Mouse (Mus musculus) heart, embryonic 15.5 days (tissue): ENCODE data around the gene Tcte2. TPM values are rescaled to one million over a fixed set of nuclear protein-coding genes. Genes with fewer than 3 reads are reported as not detected.

Source experiments
- ATAC-seq: fragments of 200-750 bp; cut with Nextera tagmentation; replicated peaks from 2 replicates; pipeline ENCODE4 v1.8.0; 2017; ENCODE audit warnings: low read depth, moderate TSS enrichment; ENCODE audit not compliant: insufficient number of reproducible peaks, insufficient read depth, low FRiP score
- H3K27ac ChIP-seq: fragments of 300-500 bp; sonication (generic); 2 replicates; pipeline ENCODE4 v1.5.1; 2015; ENCODE audit warnings: mild to moderate bottlenecking, inconsistent platforms
- H3K27me3 ChIP-seq: fragments of 300-500 bp; sonication (generic); 2 replicates; pipeline ENCODE4 v1.6.1; 2015; ENCODE audit warnings: inconsistent platforms
- H3K36me3 ChIP-seq: fragments of 300-500 bp; sonication (generic); 2 replicates; pipeline ENCODE4 v1.6.1; 2015; ENCODE audit warnings: mild to moderate bottlenecking, inconsistent platforms
- H3K4me1 ChIP-seq: fragments of 300-500 bp; sonication (generic); replicated peaks from 2 replicates; pipeline ENCODE4 v1.6.1; 2015; ENCODE audit warnings: inconsistent platforms
- H3K4me2 ChIP-seq: fragments of 300-500 bp; sonication (generic); 2 replicates; pipeline ENCODE4 v1.6.1; 2015; ENCODE audit warnings: inconsistent platforms, mild to moderate bottlenecking, moderate library complexity
- H3K4me3 ChIP-seq: fragments of 300-500 bp; sonication (generic); 2 replicates; pipeline ENCODE4 v1.5.1; 2015; ENCODE audit warnings: mild to moderate bottlenecking, inconsistent platforms
- H3K9ac ChIP-seq: fragments of 300-500 bp; sonication (generic); 2 replicates; pipeline ENCODE4 v1.6.1; 2015; ENCODE audit warnings: mild to moderate bottlenecking, inconsistent platforms
- H3K9me3 ChIP-seq: fragments of 300-500 bp; sonication (generic); replicated peaks from 2 replicates; pipeline ENCODE4 v1.6.1; 2016; ENCODE audit warnings: inconsistent platforms
- WGBS: fragments of 180-500 bp; shearing (Covaris S2); methylation state at CpG from one replicate; pipeline ENCODE4 v1.1.7; 2015; ENCODE audit warnings: mixed read lengths; 5-methylcytosine and 5-hydroxymethylcytosine counted together
- polyA plus RNA-seq: library from polyadenylated mRNA; unstranded; fragments of >200 nt; fragmentation: Nextera tagmentation; extraction: Ambion mirVana; gene quantifications from 2 replicates; pipeline ENCODE4 v1.2.1, GENCODE M21; 2015

Gene Tcte2
- polyA plus RNA-seq, 1 experiment from 2014 or later: 4.2 TPM

DNA sequence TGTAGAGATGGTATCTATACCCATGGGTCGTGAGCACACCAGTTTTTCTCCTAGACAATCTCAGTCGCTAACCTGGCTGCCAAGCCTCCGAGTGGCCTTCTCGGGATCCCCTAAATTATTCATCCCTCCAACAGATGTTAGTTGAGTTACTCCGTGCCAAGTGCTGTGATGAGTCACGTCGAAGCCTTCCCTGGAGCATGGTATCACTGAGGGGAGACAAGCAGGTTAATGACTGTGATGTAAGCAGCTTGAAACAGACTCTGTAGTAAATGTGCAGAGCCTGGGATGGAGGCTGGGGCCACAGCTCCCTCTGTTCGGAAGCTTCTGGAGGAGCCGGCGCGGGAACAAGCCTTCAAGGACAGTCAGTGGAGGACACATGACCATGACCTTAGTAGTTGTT is 44.2 kb downstream of the Tcte2 start:
- ATAC-seq: no peak
- H3K4me2 ChIP-seq: no peak overlapping the region

DNA sequence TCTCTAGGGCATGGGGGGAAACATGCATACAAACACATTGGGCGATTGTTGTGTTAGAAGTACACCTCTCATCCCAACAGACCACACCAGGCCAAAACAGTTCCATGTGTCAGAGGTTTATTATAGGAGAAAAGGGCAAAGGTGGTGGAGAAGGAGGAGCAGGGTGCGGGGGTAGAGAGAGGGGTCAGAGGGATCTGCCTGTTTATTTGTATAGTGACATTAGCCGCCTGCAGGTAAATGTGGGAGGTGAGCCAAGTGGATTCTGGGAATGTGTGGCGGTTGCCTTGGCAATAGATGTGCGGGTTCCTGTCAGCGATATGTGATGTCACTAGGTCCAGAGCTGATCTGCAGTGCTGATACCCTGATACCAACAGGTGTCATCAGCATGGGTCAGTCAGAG is 45.3 kb downstream of the Tcte2 start:
- Histone ChIP-seq H3K27ac (no peak overlapping the region), H3K4me3 (no peak overlapping the region), H3K9ac (no peak overlapping the region), H3K4me2 (no peak overlapping the region), H3K27me3 (no peaks in the 10 kb centered on the region), H3K9me3 (no peaks in the 10 kb centered on the region), H3K36me3 (no peaks in the 10 kb centered on the region), H3K4me1 (no peaks in the 10 kb centered on the region)
- 82% methylated on average over 6 of the region's 6 CpGs for WGBS
- ATAC-seq: no peak

More for the DNA sequence above, 44.2 kb downstream of the Tcte2 start:
- H3K27ac ChIP-seq: no peak overlapping the region
- H3K27me3 ChIP-seq: no peaks in the 10 kb centered on the region
- 70% methylated on average over 11 of the region's 11 CpGs for WGBS
- H3K4me3 ChIP-seq: no peak overlapping the region
- H3K4me1 ChIP-seq: no peaks in the 10 kb centered on the region
- no peak overlapping the region for H3K9ac ChIP-seq
- no peaks in the 10 kb centered on the region for H3K36me3 ChIP-seq
- no peaks in the 10 kb centered on the region for H3K9me3 ChIP-seq

DNA sequence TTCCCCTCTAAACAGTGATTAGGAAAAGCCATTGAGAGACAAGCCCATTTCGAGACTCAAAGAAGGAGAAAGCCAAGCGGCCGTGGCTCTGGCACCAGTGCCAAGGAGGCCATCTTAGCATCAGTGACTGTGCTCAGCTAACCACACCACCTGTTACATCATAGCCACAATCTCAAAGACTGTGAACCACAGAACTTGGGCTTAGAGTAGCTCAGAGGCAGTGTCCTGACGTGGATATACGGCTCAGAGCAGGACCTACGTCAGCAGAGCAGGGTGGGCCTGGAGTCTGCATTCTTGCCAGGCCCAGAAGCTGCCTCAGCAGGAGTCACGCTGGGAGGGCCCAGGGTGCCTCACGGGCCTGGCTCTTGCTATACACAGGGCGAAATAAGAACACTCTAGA is 46.1 kb downstream of the Tcte2 start:
- Histone ChIP-seq H3K9ac (no peak overlapping the region), H3K36me3 (no peaks in the 10 kb centered on the region), H3K27me3 (no peaks in the 10 kb centered on the region), H3K4me2 (no peak overlapping the region), H3K4me3 (no peak overlapping the region), H3K27ac (no peak overlapping the region), H3K4me1 (no peaks in the 10 kb centered on the region), H3K9me3 (no peaks in the 10 kb centered on the region)
- WGBS: 70% methylated on average over 9 of the region's 9 CpGs
- no peak for ATAC-seq

DNA sequence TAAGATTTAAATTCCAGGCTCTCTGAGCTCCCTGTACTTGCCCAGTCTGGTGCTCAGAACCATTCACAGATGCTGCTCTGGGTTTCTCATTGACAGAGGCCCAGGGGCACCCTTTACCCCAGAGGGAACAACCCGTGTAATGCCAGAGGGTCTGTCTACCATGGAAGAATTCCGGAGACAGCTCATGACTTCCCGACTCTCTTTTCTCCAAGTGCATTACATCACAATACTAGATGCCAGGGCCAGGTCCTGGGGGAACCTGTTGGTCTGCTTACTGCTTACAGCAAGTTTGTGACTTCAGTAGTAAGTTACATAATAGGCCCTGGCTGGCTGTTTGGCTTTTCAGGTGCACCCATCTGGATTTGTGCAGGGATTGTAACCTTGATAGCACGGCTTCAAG is 47.0 kb downstream of the Tcte2 start:
- WGBS: 60% methylated on average over 4 of the region's 4 CpGs

DNA sequence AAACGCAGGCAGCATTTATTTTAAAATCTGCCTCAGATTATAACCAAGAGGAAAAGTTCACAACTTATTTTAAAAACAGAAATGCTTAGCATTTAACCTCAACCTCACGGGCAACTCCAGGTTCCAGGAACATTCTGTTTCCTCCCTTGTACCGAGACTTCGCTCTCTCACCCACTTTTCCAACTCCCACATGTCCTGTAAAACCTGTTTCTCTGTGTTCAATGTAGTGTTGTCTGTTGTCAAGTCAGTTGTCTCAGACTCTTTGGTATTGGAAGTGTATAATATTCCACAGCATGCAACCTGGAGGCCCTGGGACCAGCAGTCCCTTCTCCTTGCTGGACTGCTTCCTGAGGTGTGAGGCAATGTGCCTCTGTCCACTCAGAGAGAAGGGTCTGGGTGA is 47.5 kb downstream of the Tcte2 start:
- H3K4me2 ChIP-seq: no peak overlapping the region
- no peaks in the 10 kb centered on the region for H3K36me3 ChIP-seq
- no peak overlapping the region for H3K27ac ChIP-seq
- no peak overlapping the region for H3K4me3 ChIP-seq
- ATAC-seq: no peak
- H3K9ac ChIP-seq: no peak overlapping the region
- WGBS: 90% methylated on average over 4 of the region's 4 CpGs
- H3K4me1 ChIP-seq: no peaks in the 10 kb centered on the region
- no peaks in the 10 kb centered on the region for H3K27me3 ChIP-seq
- no peaks in the 10 kb centered on the region for H3K9me3 ChIP-seq

More for the DNA sequence above, 47.0 kb downstream of the Tcte2 start:
- no peak overlapping the region for H3K27ac ChIP-seq
- no peak overlapping the region for H3K4me2 ChIP-seq
- no peaks in the 10 kb centered on the region for H3K9me3 ChIP-seq
- no peaks in the 10 kb centered on the region for H3K27me3 ChIP-seq
- no peak for ATAC-seq
- H3K36me3 ChIP-seq: no peaks in the 10 kb centered on the region
- no peaks in the 10 kb centered on the region for H3K4me1 ChIP-seq
- H3K9ac ChIP-seq: no peak overlapping the region
- no peak overlapping the region for H3K4me3 ChIP-seq

DNA sequence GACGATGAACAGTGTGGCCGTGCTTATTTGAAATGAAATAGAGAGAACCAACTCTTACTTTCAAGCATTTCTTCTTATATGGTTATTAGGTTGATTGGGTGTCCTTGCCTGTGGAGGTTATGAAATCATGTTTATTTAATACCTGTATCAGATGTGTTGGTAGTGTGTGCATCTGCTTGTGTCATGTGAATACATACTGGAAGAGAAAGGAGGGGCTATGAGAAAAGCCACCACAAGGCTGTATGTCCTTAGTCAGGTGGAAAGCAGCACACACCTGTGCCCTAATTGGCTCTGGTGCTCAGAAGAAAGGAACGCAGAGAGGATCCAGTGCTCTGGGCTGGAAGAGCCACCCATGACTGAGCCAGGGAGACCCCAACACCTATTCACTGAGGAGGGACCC is 49.1 kb downstream of the Tcte2 start:
- no peaks in the 10 kb centered on the region for H3K4me1 ChIP-seq
- 91% methylated on average over 3 of the region's 3 CpGs for WGBS
- H3K4me3 ChIP-seq: no peak overlapping the region
- H3K36me3 ChIP-seq: no peaks in the 10 kb centered on the region
- no peaks in the 10 kb centered on the region for H3K9me3 ChIP-seq
- no peak overlapping the region for H3K4me2 ChIP-seq
- no peak for ATAC-seq
- H3K9ac ChIP-seq: no peak overlapping the region
- no peak overlapping the region for H3K27ac ChIP-seq
- H3K27me3 ChIP-seq: no peaks in the 10 kb centered on the region

DNA sequence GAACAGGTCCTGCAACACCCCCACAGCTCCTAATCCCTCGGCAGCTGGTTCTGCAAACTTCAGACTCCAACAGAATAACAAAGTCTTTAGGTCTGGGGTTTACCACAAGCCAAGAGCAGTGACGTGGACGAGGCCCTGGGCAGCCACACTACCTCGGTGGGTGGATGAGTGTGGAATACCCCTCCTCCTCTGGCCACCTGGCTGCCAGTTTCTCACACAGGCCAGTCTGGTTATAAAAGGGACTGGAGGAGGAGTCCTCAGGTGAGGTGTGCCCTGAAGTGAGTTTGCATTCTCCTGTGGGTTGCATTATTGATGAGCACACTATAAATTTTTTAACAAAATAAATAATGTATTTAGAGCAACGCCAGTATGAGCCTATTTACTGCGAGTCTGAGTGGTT is 49.5 kb downstream of the Tcte2 start:
- 70% methylated on average over 6 of the region's 6 CpGs for WGBS
- Histone ChIP-seq H3K9ac (no peak overlapping the region), H3K27me3 (no peaks in the 10 kb centered on the region), H3K4me2 (no peak overlapping the region), H3K9me3 (no peaks in the 10 kb centered on the region), H3K27ac (no peak overlapping the region), H3K36me3 (no peaks in the 10 kb centered on the region), H3K4me3 (no peak overlapping the region), H3K4me1 (no peaks in the 10 kb centered on the region)
- ATAC-seq: no peak

DNA sequence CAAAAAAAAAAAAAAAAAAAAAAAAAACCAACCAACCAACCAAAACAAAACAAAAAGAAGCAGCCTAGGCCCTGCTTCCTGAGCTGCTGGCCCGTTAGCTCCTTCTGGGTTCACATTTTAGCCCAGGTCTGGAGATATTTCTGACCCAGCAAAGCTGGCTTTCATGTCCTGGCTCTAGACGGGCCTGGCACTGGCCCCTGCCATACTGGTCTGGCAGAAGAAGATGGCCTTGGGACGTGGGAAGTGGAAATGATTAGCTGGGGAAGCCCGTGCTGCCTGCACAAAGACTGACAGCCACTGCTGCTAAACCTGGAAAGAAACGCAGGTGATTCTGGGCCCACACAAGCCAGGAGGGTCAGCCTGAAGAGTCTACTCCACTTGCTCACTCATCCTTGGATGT is 50.5 kb downstream of the Tcte2 start:
- Histone ChIP-seq H3K27ac (no peak overlapping the region), H3K4me3 (no peak overlapping the region), H3K27me3 (no peaks in the 10 kb centered on the region), H3K4me2 (no peak overlapping the region), H3K4me1 (no peaks in the 10 kb centered on the region), H3K9ac (no peak overlapping the region), H3K9me3 (no peaks in the 10 kb centered on the region), H3K36me3 (no peaks in the 10 kb centered on the region)
- no peak for ATAC-seq
- 70% methylated on average over 5 of the region's 5 CpGs for WGBS

DNA sequence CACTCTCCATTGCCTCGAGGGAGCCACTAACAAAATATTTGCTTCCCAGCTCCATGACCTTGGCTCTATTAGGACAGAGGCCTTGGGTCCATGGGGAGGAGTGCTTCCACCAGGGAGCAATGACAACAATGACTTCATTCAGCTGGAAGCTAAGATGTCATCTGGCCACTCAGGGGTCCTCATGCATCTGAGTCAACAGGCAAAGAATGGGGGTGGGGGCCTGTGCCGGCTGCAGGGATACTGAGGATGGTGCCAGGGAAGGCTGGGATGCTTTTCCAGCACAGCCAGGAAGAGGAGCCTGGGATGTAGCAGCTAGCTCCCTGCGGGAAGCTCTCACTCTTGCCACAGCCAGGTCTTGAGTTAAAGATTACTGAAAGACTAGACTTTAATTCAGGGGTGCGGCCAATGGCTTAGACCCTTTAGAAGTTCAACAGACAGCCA is 56.1 kb downstream of the Tcte2 start:
- Histone ChIP-seq H3K27ac (no peak overlapping the region), H3K27me3 (no peaks in the 10 kb centered on the region), H3K4me3 (no peak overlapping the region), H3K4me1 (peaks cover 22% of the 10 kb centered on the region), H3K36me3 (no peaks in the 10 kb centered on the region), H3K9ac (no peak overlapping the region), H3K9me3 (no peaks in the 10 kb centered on the region), H3K4me2 (no peak overlapping the region)
- WGBS: 22% methylated on average over 4 of the region's 4 CpGs
- ATAC-seq: no peak; the same call in 1 of the 2 replicates

DNA sequence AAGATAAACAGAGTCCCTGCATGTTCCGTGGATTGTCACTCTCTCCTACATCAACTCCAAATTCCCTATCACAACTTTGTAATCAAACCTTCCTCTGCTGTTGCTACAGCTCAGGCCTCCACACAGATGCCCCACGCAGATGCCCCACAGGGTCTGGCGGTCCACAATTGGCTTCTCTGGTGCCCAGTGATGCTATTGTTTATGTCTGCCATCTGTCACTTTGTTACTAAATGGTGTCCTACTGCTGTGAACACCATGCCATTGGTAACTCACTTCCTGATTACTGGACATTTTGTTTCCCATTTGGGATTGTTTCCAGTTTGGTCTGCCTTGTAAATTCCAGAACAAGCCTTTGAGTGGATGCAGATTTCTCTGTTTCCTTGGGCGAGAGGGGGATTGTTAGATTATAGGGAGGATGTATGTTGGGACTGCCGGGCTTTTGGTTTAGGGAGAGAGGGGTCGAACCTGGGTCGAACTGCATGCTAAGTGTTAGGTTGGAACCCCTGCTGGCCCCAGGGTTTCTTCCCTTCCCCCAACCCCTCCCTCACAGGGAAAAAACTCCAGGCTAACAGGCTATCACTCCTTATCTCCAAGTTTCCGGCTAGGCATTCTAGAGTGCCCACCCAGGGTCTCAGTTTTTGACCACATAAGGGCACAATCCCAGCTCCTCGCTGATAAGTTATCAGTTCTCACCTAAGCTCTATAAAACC is 57.9 kb downstream of the Tcte2 start:
- Histone ChIP-seq H3K36me3 (no peaks in the 10 kb centered on the region), H3K4me1 (peaks cover 36% of the 10 kb centered on the region), H3K4me2 (no peak overlapping the region), H3K9ac (no peak overlapping the region), H3K9me3 (no peaks in the 10 kb centered on the region), H3K4me3 (no peak overlapping the region), H3K27ac (peak overlapping the region; percentile 24; the same call in 1 of the 2 replicates), H3K27me3 (no peaks in the 10 kb centered on the region)
- 30% methylated on average over 9 of the region's 9 CpGs for WGBS
- no peak for ATAC-seq

DNA sequence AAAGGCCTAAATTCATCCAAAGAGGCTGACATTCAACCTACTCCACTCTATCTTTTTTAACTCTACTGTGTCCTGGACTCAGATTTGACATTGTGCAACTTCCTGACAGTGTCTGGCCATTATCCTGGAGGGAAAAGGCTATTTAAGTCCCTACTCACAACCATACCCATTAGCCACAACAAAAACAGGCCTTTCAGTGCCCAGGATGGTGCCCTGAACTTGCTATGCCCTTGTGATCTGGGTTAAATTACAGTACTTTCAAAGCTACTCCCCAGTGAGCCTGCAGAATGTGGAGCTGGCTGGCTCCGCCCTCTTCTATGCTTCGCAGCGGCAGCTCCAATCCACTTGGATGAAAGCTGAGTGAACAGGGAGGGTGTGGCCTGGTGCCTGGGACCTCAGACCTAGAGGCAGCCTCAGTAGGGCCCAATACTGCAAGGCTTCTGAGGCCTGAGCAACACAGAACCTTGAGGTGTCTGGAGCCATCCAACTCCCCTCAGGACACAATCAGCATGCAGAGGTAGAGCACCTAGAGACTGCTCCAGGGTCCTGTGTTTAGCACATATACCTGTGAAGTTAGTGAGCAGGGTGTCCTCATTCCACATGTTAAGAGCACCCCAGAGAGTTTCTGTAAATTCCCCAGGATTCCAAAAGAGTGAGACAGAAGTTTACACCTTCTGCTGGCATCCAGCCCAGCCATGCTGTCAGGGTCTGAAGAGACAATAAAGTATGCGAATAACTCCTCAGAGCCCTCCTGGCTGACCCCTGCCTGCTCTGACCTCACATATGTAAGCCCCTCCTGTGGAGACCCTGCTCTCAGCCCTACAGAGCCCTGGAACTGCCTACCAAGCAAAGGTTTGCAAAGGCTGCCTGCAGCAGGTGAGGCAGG is 61.3 kb downstream of the Tcte2 start:
- Histone ChIP-seq H3K4me2 (peak overlapping the region; percentile 13; the same call in 1 of the 2 replicates), H3K36me3 (no peaks in the 10 kb centered on the region), H3K9me3 (no peaks in the 10 kb centered on the region), H3K4me1 (peaks cover 32% of the 10 kb centered on the region), H3K9ac (no peak overlapping the region), H3K27ac (peak overlapping the region; percentile 85), H3K27me3 (no peaks in the 10 kb centered on the region), H3K4me3 (no peak overlapping the region)
- peak; percentile 84 for ATAC-seq
- 21% methylated on average over 4 of the region's 4 CpGs for WGBS
